Mouse (Mus musculus) embryonic facial prominence, embryonic 13.5 days (tissue): Measurements from ENCODE around the gene Stk16. TPM values are rescaled to one million over a fixed set of nuclear protein-coding genes. Genes with fewer than 3 reads are reported as not detected.

Experiments
- ATAC-seq: fragments of 200-750 bp; cut with Nextera tagmentation; 2 replicates; pipeline ENCODE4 v1.8.0; 2017; ENCODE audit warnings: low read depth; ENCODE audit not compliant: insufficient number of reproducible peaks, insufficient read depth, low FRiP score, low TSS enrichment
- H3K27ac ChIP-seq: fragments of 300-500 bp; sonication (generic); 2 replicates; pipeline ENCODE4 v1.5.1; 2015; ENCODE audit warnings: moderate library complexity, mild to moderate bottlenecking, inconsistent platforms
- H3K27me3 ChIP-seq: fragments of 300-500 bp; sonication (generic); 2 replicates; pipeline ENCODE4 v1.6.1; 2015; ENCODE audit warnings: mild to moderate bottlenecking, inconsistent platforms
- H3K36me3 ChIP-seq: fragments of 300-500 bp; sonication (generic); 2 replicates; pipeline ENCODE4 v1.6.1; 2015; ENCODE audit warnings: mild to moderate bottlenecking, inconsistent platforms
- H3K4me1 ChIP-seq: fragments of 300-500 bp; sonication (generic); 2 replicates; pipeline ENCODE4 v1.6.1; 2015; ENCODE audit warnings: inconsistent platforms
- H3K4me2 ChIP-seq: fragments of 300-500 bp; sonication (generic); 2 replicates; pipeline ENCODE4 v1.6.1; 2015; ENCODE audit warnings: moderate library complexity, mild to moderate bottlenecking, inconsistent platforms
- H3K4me3 ChIP-seq: fragments of 300-500 bp; sonication (generic); 2 replicates; pipeline ENCODE4 v1.5.1; 2015; ENCODE audit warnings: mild to moderate bottlenecking, inconsistent platforms
- H3K9ac ChIP-seq: fragments of 300-500 bp; sonication (generic); 2 replicates; pipeline ENCODE4 v1.6.1; 2015; ENCODE audit warnings: mild to moderate bottlenecking, inconsistent platforms
- H3K9me3 ChIP-seq: fragments of 300-500 bp; sonication (generic); 2 replicates; pipeline ENCODE4 v1.6.1; 2016; ENCODE audit warnings: inconsistent platforms
- WGBS: fragments of 180-500 bp; shearing (Covaris S2); methylation state at CpG from one replicate; pipeline ENCODE4 v1.1.7; 2015; ENCODE audit warnings: mixed read lengths; 5-methylcytosine and 5-hydroxymethylcytosine counted together
- polyA plus RNA-seq: library from polyadenylated mRNA; unstranded; fragments of >200 nt; fragmentation: Nextera tagmentation; extraction: Ambion mirVana; gene quantifications from 2 replicates; pipeline ENCODE4 v1.2.1, GENCODE M21; 2015

Gene Stk16
- polyA plus RNA-seq, 1 experiment from 2014 or later: 141 TPM

DNA sequence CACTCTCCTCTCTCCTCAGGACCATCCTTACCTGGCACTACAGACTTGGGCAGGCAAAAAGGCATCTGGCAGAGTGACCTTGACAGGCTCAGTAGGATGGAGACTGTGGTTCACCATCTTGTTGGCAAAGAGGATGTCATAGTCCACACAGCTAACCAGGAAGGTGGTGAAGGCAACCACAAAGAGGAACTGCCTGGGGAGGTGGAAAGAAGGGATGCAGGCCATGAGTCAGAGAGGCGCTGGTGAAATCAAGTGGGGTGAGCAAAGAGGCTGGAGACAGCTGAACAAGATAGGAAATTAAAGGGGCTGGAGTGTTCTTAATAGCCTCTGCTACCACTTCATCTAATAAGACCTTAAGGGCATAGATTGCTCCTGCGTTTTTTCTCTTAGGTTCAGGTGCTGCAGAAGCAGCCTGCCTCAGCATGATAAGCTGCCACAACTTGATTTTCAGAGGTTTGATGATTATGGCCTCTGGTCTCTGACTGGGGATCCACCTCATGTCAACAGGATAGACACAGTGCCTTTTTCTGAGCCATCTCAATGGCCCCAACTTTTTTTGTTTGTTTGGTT is 22.6 kb upstream of the Stk16 start:
- Histone ChIP-seq H3K4me3 (no peak overlapping the region), H3K27ac (no peak overlapping the region), H3K27me3 (no peaks in the 10 kb centered on the region), H3K4me2 (no peak overlapping the region), H3K9me3 (no peaks in the 10 kb centered on the region), H3K9ac (no peak overlapping the region), H3K4me1 (peaks cover 15% of the 10 kb centered on the region), H3K36me3 (peaks cover 59% of the 10 kb centered on the region)
- WGBS: 82% methylated on average over 2 of the region's 2 CpGs
- ATAC-seq: no peak

DNA sequence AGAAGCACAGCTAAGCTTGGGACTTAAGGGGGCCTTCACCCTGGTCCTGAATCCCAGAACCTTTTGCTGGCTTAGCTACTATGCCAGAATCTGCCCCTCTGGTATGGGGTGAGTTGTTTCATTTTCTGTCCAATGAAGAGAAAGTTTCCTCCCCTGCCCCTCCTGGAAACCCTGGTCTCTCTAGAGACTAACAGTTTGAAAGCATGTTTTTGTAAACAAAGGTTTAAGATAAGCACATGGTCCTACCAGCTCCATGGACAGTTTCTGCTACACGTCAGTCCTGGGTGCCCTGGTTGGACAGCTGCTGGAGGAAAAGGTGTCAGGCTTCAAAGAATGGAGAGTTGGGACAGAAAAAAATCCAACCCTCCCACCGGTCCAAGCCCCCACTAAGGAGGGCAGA is 20.1 kb upstream of the Stk16 start:
- Histone ChIP-seq H3K9me3 (no peaks in the 10 kb centered on the region), H3K4me3 (peak overlapping the region; percentile 80), H3K9ac (peak overlapping the region; percentile 92; the same call in 1 of the 2 replicates), H3K4me2 (peak overlapping the region; percentile 90), H3K36me3 (peaks cover 43% of the 10 kb centered on the region), H3K4me1 (peaks cover 21% of the 10 kb centered on the region), H3K27me3 (no peaks in the 10 kb centered on the region), H3K27ac (no peak overlapping the region)
- 75% methylated on average over 2 of the region's 2 CpGs for WGBS
- no peak for ATAC-seq

DNA sequence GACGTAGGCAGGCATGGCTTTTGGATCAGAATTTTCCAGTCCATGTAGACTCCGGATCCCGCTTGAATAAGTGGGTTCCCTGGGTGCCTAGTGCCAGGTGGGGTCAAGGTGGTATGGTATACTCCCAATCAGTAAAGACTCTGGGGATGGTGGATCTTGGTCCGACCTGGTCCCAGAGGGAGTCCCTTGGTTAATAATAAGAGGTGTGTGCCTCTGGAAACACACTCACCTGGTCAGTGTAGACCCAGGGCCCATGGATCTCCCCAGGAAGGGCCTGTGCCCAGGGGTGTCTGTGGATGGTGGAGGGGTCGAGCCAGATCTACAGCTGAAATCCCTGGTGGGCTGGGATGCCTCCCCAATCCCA is 19.4 kb upstream of the Stk16 start:
- Histone ChIP-seq H3K4me3 (peak overlapping the region; percentile 80), H3K9me3 (no peaks in the 10 kb centered on the region), H3K9ac (peak overlapping the region; percentile 92), H3K4me2 (peak overlapping the region; percentile 90), H3K36me3 (peaks cover 43% of the 10 kb centered on the region), H3K4me1 (peaks cover 21% of the 10 kb centered on the region), H3K27ac (peak overlapping the region; percentile 86), H3K27me3 (no peaks in the 10 kb centered on the region)
- no peak; the same call in 1 of the 2 replicates for ATAC-seq
- WGBS: 44% methylated on average over 5 of the region's 5 CpGs

DNA sequence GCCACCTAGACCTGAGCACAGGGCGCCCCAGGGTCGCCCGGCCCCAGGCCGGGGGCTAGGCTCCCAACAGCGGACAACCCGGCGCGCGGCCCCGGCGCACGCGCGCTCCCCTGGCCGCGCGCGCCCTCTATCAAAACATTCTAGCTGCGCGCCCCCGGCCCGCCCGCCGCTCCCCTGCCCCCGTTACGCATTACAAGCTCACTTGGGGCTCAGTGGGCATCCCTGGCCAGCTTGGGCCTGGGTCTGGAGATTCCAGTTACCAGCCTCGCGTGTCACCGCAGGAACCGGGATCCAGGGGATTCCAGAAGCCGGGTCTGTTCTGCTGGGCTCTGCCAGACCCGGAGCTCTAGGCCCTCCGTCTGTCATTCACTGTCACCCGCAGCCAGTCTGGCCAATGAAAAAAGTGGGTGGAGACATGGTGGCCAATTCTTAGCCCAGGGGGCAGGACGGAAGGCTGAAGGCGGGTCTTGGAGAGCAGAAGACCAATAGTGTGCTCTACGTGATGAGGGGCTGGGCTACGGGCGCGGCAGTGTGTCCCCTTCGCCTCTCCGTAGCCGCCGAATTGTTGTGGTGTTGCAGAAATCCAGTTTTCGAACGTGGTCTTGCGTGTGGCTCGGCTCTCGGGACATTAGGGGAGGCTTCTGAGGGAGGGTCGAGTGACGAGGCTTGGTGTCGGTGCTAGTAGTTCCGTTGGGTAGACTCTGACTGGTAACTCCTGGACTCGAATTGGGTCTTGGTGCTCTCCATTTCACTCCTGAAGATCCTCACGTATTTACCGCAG is 18.8 kb upstream of the Stk16 start, which contains the start of the genes Ankzf1 and Atg9a:
Gene Ankzf1, plus strand, starts transcription at position 530 of the 781 bp plus-strand sequence.
Gene Atg9a, minus strand, starts transcription at position 575 of the 781 bp plus-strand sequence.
- peak within 1 kb of the TSS; percentile 90 for H3K4me2 ChIP-seq
- peak within 1 kb of the TSS; percentile 92 for H3K9ac ChIP-seq
- peak within 1 kb of the TSS; percentile 80 for H3K4me3 ChIP-seq
- peak; percentile 98 for ATAC-seq
- under 1% methylated on average over 56 of the region's 56 CpGs for WGBS
- H3K9me3 ChIP-seq: no peaks in the 10 kb centered on the region
- no peaks in the 10 kb centered on the region for H3K27me3 ChIP-seq
- peaks cover 43% of the 10 kb centered on the region for H3K36me3 ChIP-seq
- H3K4me1 ChIP-seq: peaks cover 21% of the 10 kb centered on the region
- H3K27ac ChIP-seq: peak within 1 kb of the TSS; percentile 95

DNA sequence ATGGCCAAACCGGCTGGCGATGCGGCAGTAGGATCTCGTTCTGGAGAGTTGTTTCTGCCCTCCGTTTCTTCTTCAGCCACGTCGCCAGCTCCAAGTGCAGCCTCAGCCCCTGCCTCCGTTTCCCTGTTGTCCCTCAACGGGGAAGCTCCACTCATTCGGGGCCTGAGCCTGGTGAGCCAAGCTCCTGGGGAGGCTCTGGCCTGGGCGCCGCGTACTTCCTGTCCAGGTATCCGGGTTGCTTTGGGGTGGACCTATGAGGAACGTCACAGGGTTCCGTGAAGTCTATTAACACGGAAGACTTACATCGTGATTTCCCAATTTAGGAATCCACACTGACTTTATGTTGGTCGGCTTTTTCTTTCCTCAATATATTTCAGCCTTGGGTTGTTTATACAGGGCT is 18.2 kb upstream of the Stk16 start:
- under 1% methylated on average over 19 of the region's 19 CpGs for WGBS
- ATAC-seq: no peak
- peak overlapping the region; percentile 91 for H3K9ac ChIP-seq

GRCm38 (mm10) chr1:75201236-75201635 is 9.4 kb upstream of the Stk16 start:
- ATAC-seq: no peak
- Histone ChIP-seq H3K4me3 (no peak overlapping the region), H3K27ac (no peak overlapping the region), H3K4me2 (no peak overlapping the region), H3K27me3 (no peaks in the 10 kb centered on the region), H3K4me1 (no peaks in the 10 kb centered on the region), H3K36me3 (peaks cover 45% of the 10 kb centered on the region), H3K9me3 (no peaks in the 10 kb centered on the region), H3K9ac (no peak overlapping the region)
- WGBS: 87% methylated on average over 1 of the region's 1 CpGs

More for the DNA sequence above, 18.2 kb upstream of the Stk16 start:
- Histone ChIP-seq H3K4me2 (peak overlapping the region; percentile 90), H3K9me3 (no peaks in the 10 kb centered on the region), H3K27ac (peak overlapping the region; percentile 95), H3K4me3 (peak overlapping the region; percentile 80), H3K4me1 (peaks cover 21% of the 10 kb centered on the region), H3K27me3 (no peaks in the 10 kb centered on the region), H3K36me3 (peaks cover 42% of the 10 kb centered on the region)

DNA sequence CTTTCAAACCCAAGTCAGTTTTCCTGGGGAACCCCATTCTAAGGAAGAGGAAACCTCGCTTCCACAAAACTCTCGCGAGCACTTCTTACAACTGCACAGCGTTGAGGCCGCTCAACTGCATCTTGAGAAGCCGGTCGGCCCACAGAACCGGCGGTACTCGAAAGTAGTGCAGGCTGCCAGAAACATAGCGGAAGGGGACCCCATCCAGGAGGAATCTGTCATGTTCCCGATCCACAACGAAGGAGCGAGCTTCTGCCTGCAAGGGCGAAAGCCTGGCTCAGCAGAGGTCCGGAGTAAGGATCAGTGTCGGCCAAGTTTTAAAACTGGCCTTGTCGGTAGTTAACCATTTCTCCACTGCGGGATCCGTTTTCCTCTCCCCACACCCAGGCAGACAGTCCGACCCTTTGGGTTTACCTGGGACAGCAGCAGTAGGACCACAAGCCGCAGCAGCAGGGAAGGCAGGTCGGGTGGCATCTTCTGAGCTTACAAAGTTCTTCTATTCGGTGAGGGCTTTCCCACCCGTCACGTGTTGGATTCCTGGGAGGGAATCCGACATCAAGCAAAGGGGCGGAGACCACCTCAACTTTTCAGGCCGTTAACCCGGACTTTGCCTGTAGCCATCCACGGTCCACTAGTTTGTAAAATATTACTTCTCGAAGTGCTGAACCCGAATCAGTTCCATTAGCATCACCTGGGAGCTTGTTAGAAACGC is 1.5 kb upstream of the Stk16 start:
- H3K4me1 ChIP-seq: peaks cover 36% of the 10 kb centered on the region
- H3K9ac ChIP-seq: peak overlapping the region; percentile 77
- H3K36me3 ChIP-seq: peaks cover 23% of the 10 kb centered on the region
- H3K4me3 ChIP-seq: peak overlapping the region; percentile 49
- peak overlapping the region; percentile 95 for H3K4me2 ChIP-seq
- no peak for ATAC-seq
- H3K27me3 ChIP-seq: no peaks in the 10 kb centered on the region
- WGBS: 11% methylated on average over 34 of the region's 34 CpGs
- H3K9me3 ChIP-seq: no peaks in the 10 kb centered on the region
- 0 out of 2 replicates have a peak overlapping the region, but pooled peaks have one; percentile 29 for H3K27ac ChIP-seq

DNA sequence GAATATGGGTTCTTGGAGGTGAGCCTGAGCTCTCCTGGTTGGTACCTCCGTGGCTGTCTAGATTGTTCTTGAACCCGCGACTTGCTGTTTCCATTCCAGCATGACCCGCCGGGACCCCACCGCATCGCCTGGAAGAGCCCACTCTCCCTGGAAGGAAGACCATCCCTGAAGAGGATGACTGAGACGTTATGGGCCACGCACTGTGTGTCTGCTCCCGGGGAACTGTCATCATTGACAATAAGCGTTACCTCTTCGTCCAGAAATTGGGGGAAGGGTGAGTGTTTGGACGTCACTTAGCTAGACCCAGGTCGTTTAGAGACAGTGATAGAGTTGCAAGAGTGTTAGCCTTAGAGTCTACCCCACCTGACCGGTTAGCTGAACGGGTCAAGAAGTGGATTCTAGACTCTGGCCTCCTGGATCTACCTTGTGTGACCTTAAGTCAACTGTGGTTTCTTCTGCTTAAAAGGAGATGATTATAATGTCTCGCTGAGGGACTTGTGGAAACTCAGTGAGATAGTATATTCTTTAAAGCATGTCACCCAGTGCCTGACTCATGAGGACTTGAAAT is 587 bp downstream of the Stk16 start:
- Histone ChIP-seq H3K4me3 (peak overlapping the region; percentile 97), H3K9me3 (no peaks in the 10 kb centered on the region), H3K4me2 (peak overlapping the region; percentile 95), H3K9ac (peak overlapping the region; percentile 96), H3K4me1 (peaks cover 36% of the 10 kb centered on the region), H3K27ac (no peak overlapping the region), H3K27me3 (peaks cover 7% of the 10 kb centered on the region), H3K36me3 (peaks cover 41% of the 10 kb centered on the region)
- WGBS: 11% methylated on average over 17 of the region's 17 CpGs
- no peak for ATAC-seq

DNA sequence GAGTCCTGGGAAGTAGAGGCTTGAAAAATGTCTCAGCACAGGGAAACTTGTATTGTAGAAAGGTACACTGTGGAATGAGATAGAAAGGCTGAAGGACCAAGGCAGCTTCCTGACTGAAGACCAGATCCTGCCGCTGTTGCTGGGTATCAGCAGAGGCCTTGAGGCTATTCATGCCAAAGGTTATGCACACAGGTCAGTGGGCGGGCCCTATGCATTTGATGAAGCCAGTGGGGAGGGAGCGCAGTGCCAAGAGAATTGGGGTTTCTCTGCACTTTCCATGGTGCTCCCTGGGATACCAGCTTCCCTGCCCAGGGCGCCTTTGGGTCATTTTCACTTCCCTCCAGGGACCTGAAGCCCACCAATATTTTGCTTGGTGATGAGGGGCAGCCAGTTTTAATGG is 1.9 kb downstream of the Stk16 start:
- 71% methylated on average over 4 of the region's 4 CpGs for WGBS
- no peak for ATAC-seq
- H3K27ac ChIP-seq: no peak overlapping the region
- H3K4me3 ChIP-seq: no peak overlapping the region
- 0 out of 2 replicates have a peak overlapping the region, but pooled peaks have one; percentile 1 for H3K4me2 ChIP-seq
- H3K4me1 ChIP-seq: peaks cover 36% of the 10 kb centered on the region
- peaks cover 20% of the 10 kb centered on the region for H3K27me3 ChIP-seq
- peaks cover 41% of the 10 kb centered on the region for H3K36me3 ChIP-seq
- no peaks in the 10 kb centered on the region for H3K9me3 ChIP-seq
- H3K9ac ChIP-seq: no peak overlapping the region

GRCm38 (mm10) chr1:75213096-75213495 is 2.5 kb downstream of the Stk16 start:
- H3K36me3 ChIP-seq: peaks cover 41% of the 10 kb centered on the region
- no peak overlapping the region for H3K9ac ChIP-seq
- 86% methylated on average over 7 of the region's 7 CpGs for WGBS
- no peak overlapping the region for H3K4me2 ChIP-seq
- H3K4me3 ChIP-seq: no peak overlapping the region
- H3K27ac ChIP-seq: no peak overlapping the region
- no peak for ATAC-seq
- no peaks in the 10 kb centered on the region for H3K9me3 ChIP-seq
- H3K4me1 ChIP-seq: peaks cover 38% of the 10 kb centered on the region
- peaks cover 26% of the 10 kb centered on the region for H3K27me3 ChIP-seq

GRCm38 (mm10) chr1:75214442-75214841 is 3.8 kb downstream of the Stk16 start:
- no peak for ATAC-seq
- WGBS: 84% methylated on average over 2 of the region's 2 CpGs
- H3K4me1 ChIP-seq: peaks cover 40% of the 10 kb centered on the region

More at GRCm38 (mm10) chr1:75214442-75214841, 3.8 kb downstream of the Stk16 start:
- Histone ChIP-seq H3K9ac (no peak overlapping the region), H3K27me3 (peaks cover 39% of the 10 kb centered on the region), H3K36me3 (peaks cover 41% of the 10 kb centered on the region), H3K27ac (no peak overlapping the region), H3K4me3 (no peak overlapping the region), H3K9me3 (no peaks in the 10 kb centered on the region), H3K4me2 (no peak overlapping the region)
